Mouse (Mus musculus): ENCODE data around the gene Tnik.

Gene Tnik

GRCm38 (mm10) chr3:28709740-28710139 lies 446.7 kb downstream of the Tnik start:
- no peak for DNase-seq (ENCODE audit: low spot score in 2 of 2)

- no peak for DNase-seq (ENCODE audit: low spot score in 2 of 2)
Measured at GRCm38 (mm10) chr3:28713913-28714698, 451.1 kb downstream of the Tnik start.

- no peak for DNase-seq (ENCODE audit: low spot score in 2 of 2)
Measured at GRCm38 (mm10) chr3:28718521-28718920, 455.5 kb downstream of the Tnik start.

- DNase-seq (ENCODE audit: low spot score in 2 of 2): no peak
Measured at GRCm38 (mm10) chr3:28721218-28721617, 458.2 kb downstream of the Tnik start.

- DNase-seq (ENCODE audit: low spot score in 2 of 2): no peak
Measured at GRCm38 (mm10) chr3:28721838-28722237, 458.8 kb downstream of the Tnik start.

GRCm38 (mm10) chr3:28722531-28722930 lies 459.5 kb downstream of the Tnik start:
- no peak for DNase-seq (ENCODE audit: low spot score in 2 of 2)

GRCm38 (mm10) chr3:28723534-28723933 lies 460.5 kb downstream of the Tnik start:
- no peak for DNase-seq (ENCODE audit: low spot score in 2 of 2)

- DNase-seq (ENCODE audit: low spot score in 2 of 2): no peak
Measured at GRCm38 (mm10) chr3:28725203-28725602, 462.2 kb downstream of the Tnik start.

Data from left cerebral cortex, adult 9 months (tissue).